Mouse (Mus musculus) CH12.LX (cell line): ENCODE measurements around the gene Olfr262.
"Not testable (repeated sequence)": the region's sequence is repeated elsewhere in the genome, so short reads cannot be mapped to it uniquely, and the experiment has no call there.

Experiments used
- CHD1 ChIP-seq: IDR thresholded peaks from 2 replicates; pipeline ENCODE4 v1.6.1; 2012; ENCODE audit warnings: low read depth, low read length, improper control_type of control experiment, inconsistent platforms
- CTCF ChIP-seq, 2 experiments: IDR thresholded peaks in 1 of 2; conservative IDR thresholded peaks in 1 of 2; 2 replicates each; pipeline ENCODE4 v1.5.1; 2011 to 2012; ENCODE audit warnings: low read depth in 2 of 2, low read length in 2 of 2, improper control_type of control experiment in 1 of 2, inconsistent platforms in 1 of 2, mild to moderate bottlenecking in 1 of 2, moderate library complexity in 1 of 2
- EP300 ChIP-seq: IDR thresholded peaks from 2 replicates; pipeline ENCODE4 v1.6.1; 2011; ENCODE audit warnings: low read length, improper control_type of control experiment
- MAFK ChIP-seq: IDR thresholded peaks from 2 replicates; pipeline ENCODE4 v1.6.1; 2011; ENCODE audit warnings: low read length, improper control_type of control experiment; ENCODE audit not compliant: insufficient replicate concordance
- MAX ChIP-seq: IDR thresholded peaks from 2 replicates; pipeline ENCODE4 v1.6.1; 2011; ENCODE audit warnings: low read length, improper control_type of control experiment
- MXI1 ChIP-seq: IDR thresholded peaks from 2 replicates; pipeline ENCODE4 v1.6.1; 2011; ENCODE audit warnings: mild to moderate bottlenecking, low read depth, low read length, improper control_type of control experiment
- POLR2A ChIP-seq: IDR thresholded peaks from 2 replicates; pipeline ENCODE4 v1.6.1; 2011; ENCODE audit warnings: low read depth, mild to moderate bottlenecking, improper control_type of control experiment, low read length
- TBP ChIP-seq: conservative IDR thresholded peaks from 2 replicates; pipeline ENCODE4 v1.6.1; 2011; ENCODE audit warnings: low read depth, low read length, improper control_type of control experiment
- USF1 ChIP-seq: IDR thresholded peaks from 2 replicates; pipeline ENCODE4 v1.6.1; 2014; ENCODE audit warnings: low read depth, mild to moderate bottlenecking, inconsistent platforms, low read length, improper control_type of control experiment
- ZMIZ1 ChIP-seq: IDR thresholded peaks from 2 replicates; pipeline ENCODE4 v1.6.1; 2012; ENCODE audit warnings: low read depth, mild to moderate bottlenecking, inconsistent platforms, low read length, improper control_type of control experiment
- ZNF384 ChIP-seq: IDR thresholded peaks from 2 replicates; pipeline ENCODE4 v1.6.1; 2012; ENCODE audit warnings: low read depth, low read length, improper control_type of control experiment, inconsistent platforms

DNA sequence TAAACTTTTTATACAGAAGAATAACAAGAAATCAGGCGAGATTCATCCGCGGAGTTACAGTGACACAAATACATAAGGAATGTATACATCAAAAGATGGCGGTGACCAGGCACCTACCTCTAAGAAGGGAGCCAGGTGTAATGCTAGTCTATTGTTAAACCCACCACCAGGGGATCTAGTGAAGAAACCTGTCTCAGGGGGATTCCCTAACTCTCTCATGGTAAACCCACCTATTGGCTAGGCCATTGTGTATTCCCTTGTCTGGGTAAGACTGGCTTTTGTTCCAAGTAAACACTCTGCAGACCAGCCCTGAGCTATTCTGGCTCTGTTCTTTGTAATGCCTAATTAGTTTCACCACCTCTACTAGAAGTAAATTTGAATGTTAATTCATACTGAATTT, 42.4 kb downstream of the Olfr262 start:
- not testable (repeated sequence) for TF ChIP-seq MAX; TBP; EP300; MXI1; CTCF (conservative IDR thresholded peaks at IDR 0.05 in 1 of 2, IDR thresholded peaks at IDR 0.05 in 1 of 2; ENCODE audit: low read depth in 2 of 2, low read length in 2 of 2); POLR2A; MAFK; ZNF384; ZMIZ1; USF1; CHD1
